In the genomic region with DNA sequence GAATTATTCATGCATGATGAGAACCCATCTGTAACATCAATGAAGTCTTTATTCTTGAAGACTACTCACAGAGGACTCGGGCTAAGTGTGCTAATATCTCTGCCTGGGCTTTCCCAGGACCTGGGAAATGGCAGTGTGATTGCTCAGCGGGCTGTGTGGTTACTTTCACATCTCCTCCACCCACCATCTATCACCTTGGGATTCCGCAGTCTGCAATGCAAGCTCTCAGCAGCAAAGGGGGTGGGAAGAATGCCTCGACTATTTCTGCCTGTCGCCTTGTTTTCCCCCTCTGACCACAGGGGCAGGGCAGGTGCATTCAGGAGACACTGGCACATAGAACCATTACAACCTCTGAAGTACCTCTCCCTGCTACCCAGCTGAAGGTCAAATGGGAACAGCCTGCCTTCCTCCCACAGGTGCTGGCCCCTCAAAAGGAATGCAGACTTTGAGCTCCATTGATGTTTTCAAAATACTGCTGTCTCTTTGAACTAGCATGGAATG, we compare ENCODE assay signal across 8 mouse cellular contexts.
DNase-seq lines count a peak whose midpoint lies in the region; ATAC-seq and TF ChIP-seq lines count a peak whose summit lies in the region.

No protein-coding gene starts in this region.

- ATAC-seq in liver, postnatal 0 days = peak; percentile 65
- ATAC-seq in intestine, embryonic 16.5 days = peak; percentile 31; the same call in 1 of the 2 replicates
- ATAC-seq in monocyte, adult 5-6 weeks (replicated peaks; ENCODE audit: insufficient number of reproducible peaks, low FRiP score, low TSS enrichment, poor library complexity, severe bottlenecking) = no peak

- no peaks in the 10 kb centered on the region for H3K36me3 ChIP-seq in liver, postnatal 0 days (replicated peaks; ENCODE audit: insufficient read depth, low read length)
- no peaks in the 10 kb centered on the region for H3K36me3 ChIP-seq in intestine, embryonic 16.5 days (ENCODE audit: control insufficient read depth, insufficient read depth, low read length)

- WGBS in liver, postnatal 0 days (ENCODE audit: insufficient replicate concordance) = 54% methylated on average over 5 of the region's 5 CpGs
- WGBS in intestine, embryonic 16.5 days = 32% methylated on average over 5 of the region's 5 CpGs

- no peak overlapping the region for H3K4me3 ChIP-seq in liver, postnatal 0 days (ENCODE audit: low read depth, low read length)
- no peak overlapping the region for H3K4me3 ChIP-seq in intestine, embryonic 16.5 days (ENCODE audit: low read length)

- H3K27me3 ChIP-seq in liver, postnatal 0 days (ENCODE audit: insufficient read depth, low read length) = no peaks in the 10 kb centered on the region
- no peaks in the 10 kb centered on the region for H3K27me3 ChIP-seq in intestine, embryonic 16.5 days (replicated peaks; ENCODE audit: control insufficient read depth, insufficient read depth, low read length)

- peaks cover 5% of the 10 kb centered on the region for H3K4me1 ChIP-seq in liver, postnatal 0 days (ENCODE audit: insufficient read depth)
- H3K4me1 ChIP-seq in intestine, embryonic 16.5 days (ENCODE audit: control insufficient read depth, insufficient read depth, low read length) = peaks cover 22% of the 10 kb centered on the region

- H3K9ac ChIP-seq in liver, postnatal 0 days (replicated peaks) = no peak overlapping the region
- no peak overlapping the region for H3K9ac ChIP-seq in intestine, embryonic 16.5 days (ENCODE audit: low read depth, low read length)

- DNase-seq in liver, postnatal 0 days = no peak
- DNase-seq in liver (no peak), ZHBTc4 (ENCODE audit: low read depth, low spot score) (peak; percentile 51)
- peak; percentile 72 for DNase-seq in mesoderm, embryonic 11.5 days (ENCODE audit: low read depth, low spot score)
- DNase-seq in layer of hippocampus, postnatal 36 days = no peak
- DNase-seq in cerebellum, postnatal 14 days = no peak

- H3K27ac ChIP-seq in liver, postnatal 0 days (ENCODE audit: low read depth) = no peak overlapping the region
- H3K27ac ChIP-seq in intestine, embryonic 16.5 days (ENCODE audit: low read length) = no peak overlapping the region

- no peak for TF ChIP-seq CTCF in liver, postnatal 0 days (IDR thresholded peaks at IDR 0.05; ENCODE audit: low read depth)

- H3K4me2 ChIP-seq in liver, postnatal 0 days (ENCODE audit: low read depth, low read length) = no peak overlapping the region
- H3K4me2 ChIP-seq in intestine, embryonic 16.5 days (ENCODE audit: low read depth, low read length) = no peak overlapping the region

- no peaks in the 10 kb centered on the region for H3K9me3 ChIP-seq in liver, postnatal 0 days (ENCODE audit: low read length)
- peaks cover 3% of the 10 kb centered on the region; the same call in 1 of the 2 replicates for H3K9me3 ChIP-seq in intestine, embryonic 16.5 days (ENCODE audit: control insufficient read depth, low read length)

- no peak for TF ChIP-seq EP300 in liver, postnatal 0 days (IDR thresholded peaks at IDR 0.05; ENCODE audit: low read depth)

Comparison
In these comparisons a context has a peak if more than half of its experiments do, and no peak if none do; other contexts are left out.
1. DNase-seq: peak in ZHBTc4 (single experiment) and mesoderm, embryonic 11.5 days (single experiment); none in liver, postnatal 0 days (single experiment), liver (single experiment), layer of hippocampus, postnatal 36 days (0 of 2) and cerebellum, postnatal 14 days (0 of 2).